Mouse (Mus musculus) CH12.LX (cell line): ENCODE measurements around the gene Ing1. TPM values are rescaled to one million over a fixed set of nuclear protein-coding genes. Genes with fewer than 3 reads are reported as not detected.

Source experiments
- DNase-seq: peaks from one replicate; pipeline ENCODE4 v3.0.0-alpha.2; 2013; ENCODE audit errors: extremely low read depth
- H3K27ac ChIP-seq: 2 replicates; pipeline ENCODE4 v1.5.1; 2012; ENCODE audit warnings: low read depth, mild to moderate bottlenecking, control low read depth, moderate library complexity; ENCODE audit not compliant: insufficient read depth
- H3K27me3 ChIP-seq: replicated peaks from 2 replicates; pipeline ENCODE3; 2012; ENCODE audit warnings: inconsistent platforms
- H3K36me3 ChIP-seq, 2 experiments: replicated peaks in 1 of 2; 2 replicates each; pipeline versions ENCODE3 to v1.6.1; 2012; ENCODE audit warnings: inconsistent platforms in 1 of 2, low read length in 1 of 2, mild to moderate bottlenecking in 1 of 2, mixed read lengths in 1 of 2, moderate library complexity in 1 of 2; ENCODE audit not compliant: control insufficient read depth in 1 of 2, insufficient read depth in 1 of 2
- H3K4me1 ChIP-seq, 2 experiments: 2 replicates each; pipeline ENCODE4 v1.6.1; 2012; ENCODE audit warnings: inconsistent platforms in 1 of 2, moderate library complexity in 1 of 2; ENCODE audit not compliant: insufficient read depth in 2 of 2, control insufficient read depth in 1 of 2
- H3K4me2 ChIP-seq: 2 replicates; pipeline ENCODE4 v1.6.1; 2012; ENCODE audit warnings: low read depth, mild to moderate bottlenecking, control low read depth; ENCODE audit not compliant: poor library complexity, insufficient read depth, severe bottlenecking
- H3K4me3 ChIP-seq, 3 experiments: fragments of 150-350 bp in 1 of 3; sonication (generic) in 1 of 3; replicated peaks in 1 of 3; 2 replicates each; pipeline versions ENCODE3 to v1.5.1; 2011 to 2012; ENCODE audit warnings: low read depth in 2 of 3, low read length in 2 of 3, mild to moderate bottlenecking in 2 of 3, moderate library complexity in 2 of 3, control low read depth in 1 of 3, improper control_type of control experiment in 1 of 3, inconsistent platforms in 1 of 3, mixed read lengths in 1 of 3; ENCODE audit not compliant: poor library complexity in 1 of 3
- H3K79me2 ChIP-seq: replicated peaks from 2 replicates; pipeline ENCODE4 v1.6.1; 2012; ENCODE audit warnings: mild to moderate bottlenecking, moderate library complexity; ENCODE audit not compliant: control insufficient read depth, poor library complexity, insufficient read depth, severe bottlenecking; ENCODE audit errors: extremely low read depth
- H3K9ac ChIP-seq: 2 replicates; pipeline ENCODE4 v1.6.1; 2012; ENCODE audit warnings: low read depth, mild to moderate bottlenecking, control low read depth, moderate library complexity; ENCODE audit not compliant: insufficient read depth
- H3K9me3 ChIP-seq: replicated peaks from 2 replicates; pipeline ENCODE3; 2012; ENCODE audit warnings: low read length, inconsistent platforms, mixed read lengths
- CHD1 ChIP-seq: IDR thresholded peaks from 2 replicates; pipeline ENCODE4 v1.6.1; 2012; ENCODE audit warnings: low read depth, low read length, improper control_type of control experiment, inconsistent platforms
- CTCF ChIP-seq, 2 experiments: IDR thresholded peaks in 1 of 2; conservative IDR thresholded peaks in 1 of 2; 2 replicates each; pipeline ENCODE4 v1.5.1; 2011 to 2012; ENCODE audit warnings: low read depth in 2 of 2, low read length in 2 of 2, improper control_type of control experiment in 1 of 2, inconsistent platforms in 1 of 2, mild to moderate bottlenecking in 1 of 2, moderate library complexity in 1 of 2
- E2F4 ChIP-seq: IDR thresholded peaks from 2 replicates; pipeline ENCODE4 v1.6.1; 2011; ENCODE audit warnings: low read depth, low read length, improper control_type of control experiment; ENCODE audit not compliant: insufficient replicate concordance
- ELF1 ChIP-seq: IDR thresholded peaks from 2 replicates; pipeline ENCODE4 v1.6.1; 2014; ENCODE audit warnings: low read depth, mild to moderate bottlenecking, inconsistent platforms, low read length, improper control_type of control experiment
- GABPA ChIP-seq: IDR thresholded peaks from 2 replicates; pipeline ENCODE4 v1.6.1; 2012; ENCODE audit warnings: low read depth, low read length, improper control_type of control experiment, inconsistent platforms; ENCODE audit not compliant: insufficient replicate concordance
- KAT2A ChIP-seq: IDR thresholded peaks from 2 replicates; pipeline ENCODE4 v1.6.1; 2012; ENCODE audit warnings: low read length, improper control_type of control experiment, inconsistent platforms; ENCODE audit not compliant: insufficient replicate concordance
- MAFK ChIP-seq: IDR thresholded peaks from 2 replicates; pipeline ENCODE4 v1.6.1; 2011; ENCODE audit warnings: low read length, improper control_type of control experiment; ENCODE audit not compliant: insufficient replicate concordance
- MAZ ChIP-seq: IDR thresholded peaks from 2 replicates; pipeline ENCODE4 v1.6.1; 2012; ENCODE audit warnings: low read depth, mild to moderate bottlenecking, inconsistent platforms, low read length, improper control_type of control experiment, moderate library complexity
- NELFE ChIP-seq: IDR thresholded peaks from 2 replicates; pipeline ENCODE4 v1.6.1; 2011; ENCODE audit warnings: low read depth, low read length, improper control_type of control experiment
- NRF1 ChIP-seq: IDR thresholded peaks from 2 replicates; pipeline ENCODE4 v1.6.1; 2014; ENCODE audit warnings: low read depth, mild to moderate bottlenecking, inconsistent platforms, low read length, improper control_type of control experiment, moderate library complexity
- PAX5 ChIP-seq: IDR thresholded peaks from 2 replicates; pipeline ENCODE4 v1.6.1; 2012; ENCODE audit warnings: low read length, inconsistent platforms, mixed read lengths
- POLR2A ChIP-seq: IDR thresholded peaks from 2 replicates; pipeline ENCODE4 v1.6.1; 2011; ENCODE audit warnings: low read depth, mild to moderate bottlenecking, improper control_type of control experiment, low read length
- POLR2AphosphoS2 ChIP-seq: IDR thresholded peaks from 2 replicates; pipeline ENCODE4 v1.6.1; 2011; ENCODE audit warnings: low read depth, low read length, improper control_type of control experiment
- RCOR1 ChIP-seq: conservative IDR thresholded peaks from 2 replicates; pipeline ENCODE4 v1.6.1; 2012; ENCODE audit warnings: low read depth, mild to moderate bottlenecking, inconsistent platforms, low read length, improper control_type of control experiment
- SIN3A ChIP-seq: IDR thresholded peaks from 2 replicates; pipeline ENCODE4 v1.6.1; 2012; ENCODE audit warnings: low read length, improper control_type of control experiment, inconsistent platforms
- SMC3 ChIP-seq: IDR thresholded peaks from 2 replicates; pipeline ENCODE4 v1.6.1; 2011; ENCODE audit warnings: low read depth, low read length, improper control_type of control experiment
- TCF12 ChIP-seq: IDR thresholded peaks from 2 replicates; pipeline ENCODE4 v1.6.1; 2014; ENCODE audit warnings: low read depth, mild to moderate bottlenecking, inconsistent platforms, low read length, improper control_type of control experiment
- USF2 ChIP-seq: conservative IDR thresholded peaks from 2 replicates; pipeline ENCODE4 v1.6.1; 2011; ENCODE audit warnings: low read depth, low read length, improper control_type of control experiment
- ZC3H11A ChIP-seq: IDR thresholded peaks from 2 replicates; pipeline ENCODE4 v1.6.1; 2012; ENCODE audit warnings: low read depth, mild to moderate bottlenecking, inconsistent platforms, low read length, improper control_type of control experiment
- ZKSCAN1 ChIP-seq: IDR thresholded peaks from 2 replicates; pipeline ENCODE4 v1.6.1; 2012; ENCODE audit warnings: low read depth, inconsistent platforms, low read length, improper control_type of control experiment, borderline replicate concordance
- ZMIZ1 ChIP-seq: IDR thresholded peaks from 2 replicates; pipeline ENCODE4 v1.6.1; 2012; ENCODE audit warnings: low read depth, mild to moderate bottlenecking, inconsistent platforms, low read length, improper control_type of control experiment
- ZNF384 ChIP-seq: IDR thresholded peaks from 2 replicates; pipeline ENCODE4 v1.6.1; 2012; ENCODE audit warnings: low read depth, low read length, improper control_type of control experiment, inconsistent platforms
- dilution Hi-C: fragments of 300-500 bp; cut with MboI; formaldehyde crosslinking; loops from 2 replicates; pipeline ENCODE4 v1.14.3; 2020; ENCODE audit warnings: low sequenced_read_pairs; ENCODE audit not compliant: extremely low pct_unique_long_range_greater_than_20kb, extremely low pct_ligation_motif_present
- in situ Hi-C: fragments of 300-500 bp; cut with MboI; formaldehyde crosslinking; loops from 3 replicates; pipeline ENCODE4 v1.14.3; 2019; ENCODE audit warnings: low sequenced_read_pairs, low pct_ligation_motif_present, low pct_unique_long_range_greater_than_20kb, mixed read lengths
- polyA plus RNA-seq: library from polyadenylated mRNA; unstranded; fragments of >175 nt; gene quantifications from 2 replicates; pipeline ENCODE4 v1.2.1, GENCODE M21; 2012; ENCODE audit warnings: low read depth; ENCODE audit not compliant: insufficient read length
- total RNA-seq, 2 experiments: library from RNA; depleted of rRNA; stranded (reverse); fragments of 300-350 nt in 1 of 2; fragments of >200 nt in 1 of 2; gene quantifications; 2 replicates each; pipeline ENCODE4 v1.2.3; 2012 to 2014

The Ing1 gene
- total and polyA plus RNA-seq, 3 experiments = 30.9 to 47.8 (median 33.8) TPM

GRCm38 (mm10) chr8:11540182-11540581, 15.2 kb upstream of the Ing1 start:
- Histone ChIP-seq H3K4me3 (no peak overlapping the region), H3K36me3 (peaks cover 73 to 91% of the 10 kb centered on the region in 2 experiments), H3K9ac (no peak overlapping the region), H3K27ac (no peak overlapping the region), H3K79me2 (no peaks in the 10 kb centered on the region; the same call in 1 of the 2 replicates), H3K27me3 (no peaks in the 10 kb centered on the region), H3K4me1 (no peaks in the 10 kb centered on the region)
- in situ Hi-C loops = loop anchor here (10.0 kb wide), 1 partner anchor 95 kb away; no protein-coding TSS in a partner anchor
- TF ChIP-seq CTCF (conservative IDR thresholded peaks at IDR 0.05 in 1 of 2, IDR thresholded peaks at IDR 0.05 in 1 of 2; ENCODE audit: low read depth in 2 of 2, low read length in 2 of 2) (no peak), E2F4 (no peak), POLR2A (no peak), POLR2AphosphoS2 (no peak), PAX5 (no peak), NELFE (no peak), SIN3A (no peak), ZMIZ1 (no peak), ELF1 (no peak), ZC3H11A (no peak), GABPA (no peak), USF2 (no peak), KAT2A (no peak), MAZ (no peak), CHD1 (no peak), SMC3 (no peak), RCOR1 (no peak), MAFK (no peak), ZKSCAN1 (no peak), TCF12 (no peak)
- TF ChIP-seq, all 38 proteins: peak for 0
- Histone ChIP-seq H3K9me3 (peaks cover 2% of the 10 kb centered on the region), H3K4me2 (no peak overlapping the region)
- dilution Hi-C loops = no loop called here
- DNase-seq = no peak

GRCm38 (mm10) chr8:11542031-11542430, 13.3 kb upstream of the Ing1 start:
- in situ Hi-C loops = loop anchor here (10.0 kb wide), 1 partner anchor 97 kb away; no protein-coding TSS in a partner anchor
- H3K9me3 ChIP-seq = peaks cover 2% of the 10 kb centered on the region
- H3K79me2 ChIP-seq = no peaks in the 10 kb centered on the region
- DNase-seq = no peak
- TF ChIP-seq ZNF384 (no peak), NRF1 (no peak)
- H3K9ac ChIP-seq = no peak overlapping the region
- peaks cover 76 to 91% of the 10 kb centered on the region in 2 experiments for H3K36me3 ChIP-seq
- peaks cover 0 to 3% of the 10 kb centered on the region in 2 experiments; a peak in 2 of 4 replicates for H3K4me1 ChIP-seq
- no peak overlapping the region for H3K4me3 ChIP-seq
- dilution Hi-C loops = no loop called here
- H3K27me3 ChIP-seq = no peaks in the 10 kb centered on the region
- H3K27ac ChIP-seq = no peak overlapping the region
- no peak overlapping the region for H3K4me2 ChIP-seq
